Mouse (Mus musculus) ES-Bruce4 (cell line): ENCODE measurements at regions not wholly inside any gene's neighbourhood (a gene's known extent, or its start where the extent isn't known, plus 50 kb on each side); places are given as distances from the start of the nearest gene placed in this dataset.

Experiments used
- CTCF ChIP-seq: IDR thresholded peaks from one replicate; pipeline ENCODE4 v1.8.1; 2011; ENCODE audit warnings: low read depth, low read length
- EP300 ChIP-seq: IDR thresholded peaks from 2 replicates; pipeline ENCODE4 v1.6.1; 2011; ENCODE audit warnings: low read depth, low read length; ENCODE audit not compliant: insufficient read depth
- POLR2A ChIP-seq: IDR thresholded peaks from one replicate; pipeline ENCODE4 v1.8.1; 2011; ENCODE audit warnings: low read length; ENCODE audit not compliant: insufficient read depth

- no peak for TF ChIP-seq CTCF
- TF ChIP-seq POLR2A = no peak
- TF ChIP-seq EP300 = no peak
Observed at GRCm38 (mm10) chr5:133341973-133342372, 757.5 kb upstream of the Castor2 start.
